Mouse (Mus musculus): Measurements from ENCODE around the gene Fahd1.

DNA sequence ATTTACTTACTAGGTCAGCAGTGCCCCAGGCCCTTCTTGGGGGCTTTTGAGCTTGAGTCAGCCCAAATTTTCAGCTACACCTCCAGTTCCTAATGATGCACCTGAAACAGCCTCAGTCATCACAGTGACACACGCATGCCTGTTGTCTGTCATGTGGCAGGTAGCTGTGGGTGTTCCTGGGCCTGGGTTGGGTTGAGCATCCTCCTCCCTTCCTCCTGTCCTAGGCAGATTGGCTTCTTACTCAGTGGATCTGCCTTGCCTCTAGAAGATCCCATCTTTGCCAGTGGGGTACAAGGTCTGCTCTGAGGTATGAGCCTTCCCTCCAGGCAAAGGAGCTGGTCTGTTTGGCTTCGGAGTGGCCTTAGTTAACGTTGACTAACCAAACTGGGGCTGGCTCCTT, 38.7 kb upstream of the Fahd1 start:
- peak; percentile 44 for TF ChIP-seq POLR2A (IDR thresholded peaks at IDR 0.05; ENCODE audit: extremely low read depth, insufficient read depth, low read length)
- no peak for TF ChIP-seq CTCF (IDR thresholded peaks at IDR 0.05; ENCODE audit: extremely low read depth, insufficient read depth, low read length)

Data from cortical plate, adult 2 months (tissue).